Mouse (Mus musculus): ENCODE measurements around the gene Slc1a5.

The Slc1a5 gene

DNA sequence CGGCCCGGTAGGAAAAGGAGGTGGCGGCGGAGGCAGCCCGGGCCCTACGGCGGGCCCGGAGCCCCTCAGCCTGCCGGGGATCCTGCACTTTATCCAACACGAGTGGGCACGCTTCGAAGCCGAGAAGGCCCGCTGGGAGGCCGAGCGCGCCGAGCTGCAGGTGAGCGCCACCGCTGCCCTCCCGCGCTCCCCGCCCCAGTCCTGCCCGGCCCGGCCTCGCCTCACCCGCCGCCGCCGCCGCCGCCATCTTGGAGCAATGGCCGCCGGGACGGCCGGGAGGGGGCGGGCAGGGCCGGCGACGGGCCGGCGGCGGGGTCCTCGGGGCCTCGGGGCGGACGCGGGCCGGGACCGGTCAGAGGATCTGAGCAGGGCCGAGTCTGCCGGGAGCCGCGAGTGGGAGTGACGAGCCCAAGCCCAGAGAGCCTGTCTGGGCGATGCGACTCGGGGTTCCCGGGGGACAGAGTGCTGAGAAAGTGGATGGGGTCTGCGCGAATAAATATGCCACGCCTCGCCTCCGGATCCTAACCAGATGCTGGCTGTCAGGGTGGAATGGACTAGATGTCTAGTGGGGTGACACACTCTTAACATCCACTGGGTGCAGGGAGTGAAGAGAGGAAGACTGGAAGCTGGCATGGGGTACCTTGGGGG, 35.5 kb downstream of the Slc1a5 start, which contains the start of gene Fkrp:
TSS of gene Fkrp (minus strand) at position 258 of the 648 bp plus-strand sequence.
- in situ Hi-C loops (cut with MboI; ENCODE audit: low sequenced_read_pairs), result no loop called here

DNA sequence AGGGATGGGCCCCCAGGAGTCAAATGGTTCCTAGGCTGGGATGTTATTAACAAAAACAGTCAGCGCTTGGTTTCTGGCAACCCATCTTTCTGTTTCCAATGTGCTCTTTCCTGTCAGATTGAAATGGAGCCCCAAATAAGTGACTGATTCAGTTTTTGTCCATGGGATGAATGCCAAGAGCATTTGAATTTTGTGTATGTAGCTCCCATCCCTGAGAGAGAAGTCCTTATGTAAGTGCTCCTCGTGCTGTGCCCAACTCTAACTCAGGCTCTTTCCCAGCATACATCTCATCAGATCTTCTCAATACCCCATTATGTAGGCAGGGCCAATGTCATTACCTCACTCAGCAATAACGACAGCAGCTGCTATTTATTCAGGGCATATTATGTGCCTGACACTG, 36.6 kb downstream of the Slc1a5 start:
- in situ Hi-C loops (cut with MboI; ENCODE audit: low sequenced_read_pairs), result no loop called here

DNA sequence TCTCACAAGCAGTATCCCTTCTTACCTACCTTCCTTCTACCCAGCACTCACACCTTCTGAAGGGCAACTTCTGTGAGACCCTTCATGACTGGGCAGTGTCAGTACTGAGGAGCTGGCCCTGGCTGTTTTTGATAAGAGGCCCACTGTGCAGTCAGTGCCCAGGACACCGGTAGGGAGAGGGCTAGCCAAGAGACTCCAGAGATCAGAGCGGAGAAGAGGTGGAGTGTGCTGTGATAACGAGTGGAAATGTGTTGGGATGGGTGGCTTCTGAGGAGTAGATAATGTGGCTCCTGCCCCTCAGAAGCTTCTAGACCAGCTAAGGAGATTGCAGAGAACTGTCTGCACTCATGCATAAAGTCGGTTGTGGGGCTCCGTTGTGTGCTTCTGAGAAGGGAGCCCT, 38.7 kb downstream of the Slc1a5 start:
- in situ Hi-C loops (cut with MboI; ENCODE audit: low sequenced_read_pairs), result no loop called here

DNA sequence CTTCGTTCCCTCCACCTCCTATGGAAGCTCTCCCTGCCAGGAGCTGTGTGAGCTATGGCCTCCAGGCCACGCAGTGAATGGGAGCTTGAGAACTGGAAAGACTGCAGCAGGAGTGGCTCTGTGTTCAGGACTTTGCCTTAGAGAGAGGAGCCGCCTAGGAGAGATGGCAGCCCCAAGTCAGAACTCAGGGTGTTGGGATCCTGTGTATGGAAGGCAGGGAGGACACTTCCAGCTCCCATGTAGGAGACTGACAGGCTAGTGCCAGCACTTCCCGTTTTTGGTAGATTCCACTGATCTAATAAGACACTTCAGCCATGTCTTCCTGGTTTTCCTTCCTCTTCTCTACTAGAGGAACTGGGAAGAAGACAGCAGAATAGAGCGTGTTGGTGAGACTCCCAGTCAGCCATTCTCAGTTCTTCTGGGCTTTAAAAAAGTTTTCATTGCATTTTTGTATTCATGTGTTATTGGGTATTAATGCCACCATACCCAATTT, 39.2 kb downstream of the Slc1a5 start:
- in situ Hi-C loops (cut with MboI; ENCODE audit: low sequenced_read_pairs), result no loop called here

DNA sequence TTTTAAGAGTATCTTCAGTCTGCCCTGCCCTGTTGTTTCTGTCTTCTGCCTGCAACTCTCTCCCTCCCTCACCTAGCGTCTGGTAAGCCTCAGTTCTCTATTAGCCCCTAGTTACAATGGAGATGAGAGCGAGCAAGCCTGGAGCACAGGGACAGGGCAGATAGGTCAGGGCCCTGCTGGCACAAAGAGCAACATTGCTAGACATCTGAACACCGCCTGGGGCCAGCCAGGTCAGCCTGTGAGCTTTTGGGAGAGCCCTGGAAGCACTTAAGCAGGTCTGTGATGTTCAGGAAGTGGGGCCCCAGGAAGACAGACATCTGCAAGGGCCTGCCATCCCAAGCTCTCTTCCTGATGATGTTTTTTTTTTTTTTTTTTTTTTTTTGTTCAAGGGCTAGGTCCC, 40.0 kb downstream of the Slc1a5 start:
- in situ Hi-C loops (cut with MboI; ENCODE audit: low sequenced_read_pairs), result no loop called here

DNA sequence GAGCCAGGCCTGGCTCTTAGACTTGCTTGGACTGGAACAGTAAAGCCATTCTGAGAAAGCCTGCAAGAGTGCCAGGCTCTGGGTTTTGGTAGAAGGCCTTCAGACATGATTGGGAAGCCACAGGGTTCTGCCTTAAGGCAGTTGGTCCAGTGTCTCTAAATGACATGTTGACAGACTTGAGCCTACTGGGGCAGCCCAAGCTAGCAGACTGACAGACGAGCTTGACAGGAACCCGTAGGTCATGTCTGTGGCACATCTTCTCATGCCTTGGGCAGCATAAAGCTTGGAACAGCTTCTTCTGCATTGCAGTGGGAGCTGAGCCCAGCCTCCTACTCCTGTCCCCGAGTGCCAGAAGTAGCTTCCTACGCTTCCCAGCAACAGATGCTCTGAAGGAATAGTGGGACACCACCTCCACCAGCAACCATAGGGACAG, 40.5 kb downstream of the Slc1a5 start:
- in situ Hi-C loops (cut with MboI; ENCODE audit: low sequenced_read_pairs), result no loop called here

DNA sequence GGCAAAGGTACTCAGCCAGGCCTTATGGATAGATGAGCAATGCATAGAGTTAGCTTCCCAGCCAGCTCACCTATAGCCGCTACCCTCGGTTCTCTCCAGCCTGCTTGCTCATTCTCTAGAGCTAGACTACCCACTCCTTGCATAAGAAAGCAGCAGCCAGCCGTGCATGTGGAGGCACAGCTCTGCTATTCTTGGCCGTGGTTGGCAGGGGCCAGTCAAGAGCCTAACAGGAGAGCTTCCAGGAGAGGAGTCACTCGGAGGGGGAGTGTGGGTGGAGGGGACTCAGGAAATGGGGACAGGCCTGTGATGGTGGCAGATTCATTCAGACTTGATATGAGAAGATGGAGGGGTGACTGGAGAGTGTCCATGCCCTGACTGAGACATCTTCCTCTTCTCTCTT, 42.6 kb downstream of the Slc1a5 start:
- in situ Hi-C loops (cut with MboI; ENCODE audit: low sequenced_read_pairs), result no loop called here

DNA sequence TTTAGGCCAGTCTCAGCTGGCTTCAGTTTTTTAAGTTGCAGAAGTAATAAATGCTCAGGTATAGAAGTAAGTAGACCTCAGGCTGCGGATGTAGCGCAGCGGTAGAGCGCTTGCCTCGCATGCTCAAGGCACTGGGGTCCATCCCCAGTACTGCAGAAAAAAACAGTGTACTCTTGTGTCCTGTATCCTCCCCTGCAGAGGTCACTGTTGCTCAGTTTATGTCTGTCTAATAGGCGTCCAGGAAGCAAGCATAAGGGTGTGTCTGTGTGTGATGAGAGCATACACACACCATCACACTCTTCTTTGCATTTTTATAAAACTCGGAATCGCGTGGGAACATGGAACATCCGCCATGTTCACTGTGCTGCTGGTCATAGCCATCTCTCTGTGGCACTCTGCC, 44.6 kb downstream of the Slc1a5 start:
- in situ Hi-C loops (cut with MboI; ENCODE audit: low sequenced_read_pairs), result no loop called here

DNA sequence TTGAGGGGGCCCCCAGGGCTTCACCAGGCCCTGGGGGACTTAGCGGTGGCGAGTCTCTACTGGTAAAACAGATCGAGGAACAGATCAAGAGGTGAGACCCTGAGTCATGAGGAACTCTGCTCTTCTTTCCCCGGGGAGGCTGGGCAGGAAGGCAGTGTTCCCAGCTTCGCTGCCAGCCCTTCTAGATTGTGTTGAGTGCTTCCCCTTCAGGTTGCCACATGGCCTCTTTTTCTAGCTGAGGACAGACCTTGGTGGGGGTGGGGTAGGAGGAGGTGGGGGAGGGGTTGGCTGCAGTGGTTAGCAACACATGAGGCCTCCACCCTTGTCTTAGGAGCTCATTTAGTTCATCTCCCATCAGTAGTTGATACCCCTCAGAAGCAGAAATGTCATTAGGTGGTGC, 45.4 kb downstream of the Slc1a5 start:
- in situ Hi-C loops (cut with MboI; ENCODE audit: low sequenced_read_pairs), result no loop called here

DNA sequence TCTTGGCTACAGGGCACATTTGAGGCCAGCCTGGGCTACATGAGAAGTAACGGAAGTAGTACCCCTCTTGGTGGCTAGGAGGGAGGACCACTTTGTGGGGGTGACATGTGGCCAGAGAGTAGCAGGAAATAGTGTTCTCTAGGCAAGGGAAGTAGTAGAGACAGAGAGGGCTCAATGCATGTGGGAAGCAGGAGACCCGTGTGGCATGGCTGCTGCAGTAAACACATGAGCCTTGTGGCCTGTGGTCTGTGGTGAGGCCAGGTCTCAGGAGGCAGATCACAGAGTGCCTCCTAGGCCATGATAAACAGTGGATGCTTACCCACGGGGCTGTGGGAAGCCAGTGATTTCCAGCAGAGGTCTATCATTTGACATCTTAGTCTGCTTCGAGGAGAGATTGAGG, 46.1 kb downstream of the Slc1a5 start:
- in situ Hi-C loops (cut with MboI; ENCODE audit: low sequenced_read_pairs), result no loop called here

DNA sequence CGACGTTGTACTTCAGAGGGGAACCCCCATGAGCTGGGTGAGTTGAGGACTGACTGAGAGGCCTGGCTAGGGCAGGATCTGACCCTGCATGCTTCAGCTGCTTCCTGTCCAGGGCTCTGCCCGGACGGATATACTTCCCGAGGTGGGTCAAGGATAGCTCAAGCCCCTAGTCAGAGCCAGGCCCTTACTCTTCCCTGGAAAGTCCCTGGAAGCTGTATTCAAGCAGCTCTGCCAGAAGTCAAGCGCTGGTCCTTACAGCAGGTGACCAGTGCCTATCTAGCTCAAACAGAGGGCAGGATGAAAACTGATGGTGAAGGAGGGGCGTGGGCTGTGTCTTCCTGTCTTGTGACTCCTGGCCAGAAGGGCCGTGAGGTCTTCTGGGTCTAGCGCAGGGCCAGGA, 49.3 kb downstream of the Slc1a5 start:
- in situ Hi-C loops (cut with MboI; ENCODE audit: low sequenced_read_pairs), result no loop called here

DNA sequence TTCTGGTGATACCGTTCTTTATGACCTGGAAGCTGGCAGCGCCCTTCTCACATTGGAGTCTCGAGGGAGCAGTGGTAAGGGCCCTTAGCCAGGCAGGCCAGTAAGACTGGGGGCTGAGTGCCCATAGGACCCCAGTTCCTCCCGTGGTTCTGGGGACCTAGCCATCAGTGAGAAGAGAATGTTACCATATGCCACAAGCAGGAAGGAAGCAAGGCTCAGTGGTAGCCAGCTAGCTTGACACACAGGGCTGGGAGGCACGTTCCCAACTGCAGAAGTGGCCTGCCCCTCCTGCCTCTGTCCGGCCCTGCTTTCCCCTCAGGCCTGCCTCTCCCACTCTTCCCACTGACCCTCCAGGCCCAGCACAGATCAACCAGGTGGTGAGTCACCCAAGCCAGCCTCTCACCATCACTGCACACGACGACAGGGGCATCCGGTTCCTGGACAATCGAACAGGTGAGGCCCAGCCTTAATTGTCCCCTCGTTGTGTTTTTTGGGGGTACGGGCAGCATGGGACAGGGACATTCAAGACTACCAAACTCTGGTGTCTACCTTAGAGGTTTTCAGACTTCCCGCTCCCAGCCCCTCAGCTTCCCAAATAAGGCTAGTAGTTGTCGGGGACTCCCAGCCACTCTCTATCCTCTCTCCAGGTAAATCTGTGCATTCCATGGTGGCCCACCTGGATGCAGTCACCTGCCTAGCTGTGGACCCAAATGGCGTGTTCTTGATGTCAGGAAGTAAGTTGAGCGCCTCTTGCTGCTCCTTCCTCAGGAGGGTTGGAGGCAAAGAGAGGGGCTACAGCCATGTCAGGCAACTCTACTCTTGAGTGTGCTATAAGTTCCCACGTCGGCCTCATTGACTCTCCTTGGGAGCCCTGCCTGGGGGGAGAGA, 57.0 kb downstream of the Slc1a5 start:
- in situ Hi-C loops (cut with MboI; ENCODE audit: low sequenced_read_pairs), result no loop called here

DNA sequence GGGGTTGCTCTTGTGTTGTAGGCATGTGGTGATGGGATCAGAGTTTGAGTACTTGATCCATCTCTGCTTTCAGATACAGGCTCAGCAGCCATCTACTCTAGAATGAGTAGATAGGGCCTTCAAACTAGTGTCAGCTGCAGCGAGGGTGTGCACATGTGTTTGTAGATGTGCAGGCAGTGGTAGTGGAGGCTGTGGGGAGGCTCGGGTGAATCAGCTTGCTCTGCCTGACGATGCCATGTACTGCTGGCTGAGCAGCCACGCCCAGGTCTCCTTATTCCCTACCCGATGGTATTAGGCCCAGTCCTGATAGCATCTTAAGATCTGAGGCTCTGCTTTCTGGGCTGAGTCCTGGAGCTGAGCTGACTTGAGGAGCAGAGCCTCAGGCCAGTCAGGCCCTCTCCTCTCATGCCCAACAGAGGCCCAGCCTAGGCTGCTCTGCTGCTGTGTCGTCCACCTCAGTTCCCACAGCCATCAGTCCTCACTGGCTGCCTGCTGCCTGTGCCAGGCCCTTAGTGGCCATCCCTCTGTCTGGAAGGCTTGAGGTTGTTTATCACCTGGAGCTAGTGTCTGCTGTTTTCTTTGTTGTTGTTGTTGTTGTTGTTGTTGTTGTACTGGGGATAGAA, 57.8 kb downstream of the Slc1a5 start:
- in situ Hi-C loops (cut with MboI; ENCODE audit: low sequenced_read_pairs), result no loop called here

DNA sequence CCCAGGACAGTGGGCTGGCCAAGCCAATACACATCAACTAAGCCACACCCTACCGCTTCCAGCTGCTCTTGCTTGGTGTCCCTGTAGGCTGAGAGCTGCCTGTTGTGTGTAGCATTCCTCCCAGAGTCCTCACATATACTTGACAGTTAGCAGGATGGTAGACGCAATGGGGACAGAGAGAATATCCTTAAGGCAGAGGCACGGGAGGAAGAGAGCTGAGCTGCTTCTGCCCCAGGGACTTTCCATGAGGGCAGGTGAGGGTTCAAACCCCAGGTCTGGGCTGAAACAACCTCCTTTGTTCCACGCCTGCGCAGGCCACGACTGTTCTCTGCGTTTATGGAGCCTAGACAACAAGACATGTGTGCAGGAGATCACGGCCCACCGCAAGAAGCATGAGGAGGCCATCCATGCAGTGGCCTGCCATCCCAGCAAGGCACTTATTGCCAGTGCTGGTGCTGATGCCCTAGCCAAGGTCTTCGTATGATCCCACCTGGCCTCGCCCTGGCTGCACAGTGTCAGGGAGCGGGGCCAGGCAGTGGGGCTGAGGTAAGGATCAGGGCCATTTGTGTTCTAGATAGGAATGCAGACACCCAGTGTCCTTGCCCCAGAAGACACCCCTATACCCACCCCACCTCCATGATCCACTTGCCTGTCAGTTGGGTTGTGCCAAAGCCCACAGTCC, 58.4 kb downstream of the Slc1a5 start:
- in situ Hi-C loops (cut with MboI; ENCODE audit: low sequenced_read_pairs), result no loop called here

DNA sequence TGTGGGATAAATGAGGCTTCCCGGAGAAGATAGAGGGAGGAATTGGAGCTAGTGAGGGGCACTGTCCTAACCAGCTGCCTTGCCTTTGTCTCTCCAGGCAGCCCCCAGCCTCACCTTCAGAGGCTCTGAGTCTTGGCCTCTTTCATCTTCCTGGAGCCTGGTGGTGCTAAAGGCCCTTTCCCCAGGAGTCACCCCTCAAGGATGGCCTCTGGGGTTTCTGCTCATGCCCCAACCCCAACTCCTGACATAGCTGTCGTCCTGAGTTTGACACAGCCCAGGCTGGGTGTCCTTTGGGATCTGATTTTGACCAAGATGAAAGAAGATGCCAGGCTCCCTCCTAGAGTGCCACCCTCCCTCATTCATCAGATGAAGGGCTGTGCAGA, 59.0 kb downstream of the Slc1a5 start:
- in situ Hi-C loops (cut with MboI; ENCODE audit: low sequenced_read_pairs), result no loop called here

DNA sequence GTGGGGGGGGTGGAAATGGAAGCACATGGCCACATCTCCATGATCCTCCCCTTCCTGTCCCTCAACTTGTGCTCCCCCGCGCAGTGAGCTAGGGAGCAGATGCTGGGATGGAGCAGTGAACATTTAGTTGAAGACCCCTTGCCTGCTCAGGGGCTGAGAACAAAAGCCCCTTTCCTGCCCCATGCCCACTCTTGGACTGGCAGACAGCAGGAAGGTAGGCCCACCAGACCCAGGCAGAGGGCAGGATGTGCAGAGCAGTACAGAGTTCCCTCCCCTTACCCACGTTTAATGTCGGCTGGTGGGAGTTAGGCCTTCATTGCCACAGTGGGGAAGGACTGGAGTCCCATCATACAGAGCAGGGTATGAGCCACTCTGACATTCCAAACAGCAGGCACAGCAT, 59.9 kb downstream of the Slc1a5 start:
- in situ Hi-C loops (cut with MboI; ENCODE audit: low sequenced_read_pairs), result no loop called here

DNA sequence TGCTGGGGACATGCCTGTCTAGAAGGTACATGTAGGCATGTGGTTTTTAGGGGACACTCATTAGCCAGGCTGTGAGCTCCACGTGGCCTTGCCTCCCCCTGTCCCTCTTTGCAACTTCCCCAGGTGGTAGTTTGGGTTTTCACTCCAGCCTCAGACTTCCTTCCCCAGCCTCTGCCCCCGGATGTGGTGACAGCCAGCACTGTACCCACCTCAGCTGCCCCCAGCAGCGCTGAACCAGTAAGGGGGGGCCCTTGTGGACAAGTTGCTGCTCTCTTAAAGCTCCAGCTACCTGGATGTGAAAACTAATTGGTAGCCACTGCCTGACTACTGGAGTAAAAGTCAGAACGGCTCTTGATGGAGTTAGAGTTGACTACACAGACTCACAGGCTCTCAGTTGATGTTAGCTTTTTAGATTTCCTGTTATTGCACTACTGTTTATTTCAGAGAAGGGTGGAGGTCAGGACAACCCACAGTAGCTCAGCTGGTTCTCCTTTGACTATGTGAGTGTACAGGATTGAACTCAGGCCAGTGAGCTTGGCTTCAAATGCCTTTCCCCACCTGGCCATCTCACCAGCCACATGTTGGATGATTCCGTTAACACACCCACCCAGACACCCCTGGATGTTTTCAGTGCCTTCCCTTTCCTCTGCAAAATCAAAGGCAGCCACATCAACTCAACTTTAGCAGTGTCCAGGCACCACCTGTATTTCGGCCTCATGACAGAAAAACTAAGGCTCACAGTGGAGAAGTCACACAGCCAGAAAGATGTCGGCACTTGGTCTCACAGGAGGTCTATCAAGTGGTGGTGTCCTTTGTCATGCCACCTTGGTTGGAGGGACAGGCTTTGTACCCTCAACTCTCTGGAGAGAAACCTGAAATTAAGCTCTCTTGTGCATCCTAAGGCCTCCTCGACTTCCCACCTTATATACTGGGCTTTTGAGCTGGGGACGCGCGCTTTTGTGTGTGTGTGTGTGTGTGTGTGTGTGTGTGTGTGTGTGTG, 60.7 kb downstream of the Slc1a5 start:
- in situ Hi-C loops (cut with MboI; ENCODE audit: low sequenced_read_pairs), result no loop called here

DNA sequence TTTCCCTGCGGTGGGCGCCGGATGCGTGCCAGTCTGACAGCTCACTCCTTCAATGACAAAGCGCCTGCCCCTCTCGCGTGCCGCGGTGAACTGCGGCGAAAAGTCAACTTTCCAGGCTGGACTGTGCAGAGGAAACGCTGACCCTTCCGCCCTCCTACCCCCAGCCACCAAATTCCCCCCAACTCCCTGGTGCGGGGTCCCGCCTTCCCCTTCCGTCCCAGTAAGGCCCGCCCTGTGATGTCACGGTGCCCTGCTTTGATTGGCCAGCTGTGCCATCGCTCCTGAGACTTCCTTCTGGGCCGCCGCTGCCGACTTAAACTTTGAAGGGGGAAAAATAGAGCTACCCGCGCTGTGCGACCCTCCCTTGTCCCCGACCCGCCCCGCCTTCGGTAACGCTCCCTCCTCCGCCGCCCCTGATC, 61.5 kb downstream of the Slc1a5 start, which contains the start of gene Prkd2:
TSS of gene Prkd2 (plus strand) at position 258 of the 419 bp plus-strand sequence.
- in situ Hi-C loops (cut with MboI; ENCODE audit: low sequenced_read_pairs), result no loop called here

DNA sequence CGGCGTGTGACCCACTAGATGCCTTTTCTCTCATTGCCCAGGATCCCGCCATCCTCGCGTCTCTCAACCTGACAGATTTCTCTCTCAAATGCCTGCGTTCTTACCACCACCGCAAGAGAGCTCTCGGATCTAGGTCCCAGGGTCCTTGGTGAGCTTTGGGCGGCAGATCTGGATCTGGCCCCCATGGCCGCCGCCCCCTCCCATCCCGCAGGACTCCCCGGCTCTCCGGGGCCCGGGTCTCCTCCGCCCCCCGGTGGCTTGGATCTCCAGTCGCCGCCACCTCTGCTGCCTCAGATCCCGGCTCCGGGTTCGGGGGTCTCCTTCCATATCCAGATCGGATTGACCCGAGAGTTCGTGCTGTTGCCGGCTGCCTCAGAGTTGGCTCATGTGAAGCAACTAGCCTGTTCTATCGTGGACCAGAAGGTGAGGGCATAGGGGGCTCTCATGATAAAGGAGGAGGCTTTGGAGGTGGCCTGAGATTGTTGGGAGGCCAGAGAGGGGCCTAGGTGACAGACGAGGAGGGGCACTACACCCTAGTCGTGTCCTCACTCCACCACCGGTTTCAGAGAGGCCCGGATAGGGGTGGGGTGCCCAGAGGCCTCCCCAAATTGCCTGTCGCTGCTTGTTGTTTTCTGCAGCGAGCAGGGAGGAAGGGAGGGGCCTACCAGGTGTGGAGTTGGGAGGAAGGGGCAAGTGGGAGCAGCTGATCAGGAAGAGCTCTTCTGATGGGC, 62.5 kb downstream of the Slc1a5 start:
- in situ Hi-C loops (cut with MboI; ENCODE audit: low sequenced_read_pairs), result no loop called here
